12 mouse cellular contexts compared by ENCODE assay signal in genomic region chr6:37211545-37212247, GRCm38 (mm10).
DNase-seq lines count a peak whose midpoint lies in the region; ATAC-seq and TF ChIP-seq lines count a peak whose summit lies in the region.
"Had no signal": no experiment of that assay in that cellular context is flagged by ENCODE, and none has a peak within 500 bp of the region (broad histone marks: within the 10 kb centered on the region; RNA-seq: fewer than 3 reads in every experiment).

No protein-coding gene starts in this region.

- WGBS in limb, embryonic 12.5 days = 44% methylated on average over 9 of the region's 9 CpGs
- WGBS in limb, embryonic 10.5 days = 55% methylated on average over 9 of the region's 9 CpGs
- WGBS in hindbrain, postnatal 0 days = 15% methylated on average over 9 of the region's 9 CpGs
- WGBS in olfactory bulb, adult 2 months = 24% methylated on average over 9 of the region's 9 CpGs

- ATAC-seq in limb, embryonic 12.5 days (ENCODE audit: insufficient number of reproducible peaks, insufficient read depth, low FRiP score, low TSS enrichment, low read depth) = 0 out of 2 replicates have a peak, but pooled peaks have one; percentile 26
- ATAC-seq in hindbrain, postnatal 0 days = no peak

- H3K36me3 ChIP-seq in limb, embryonic 12.5 days = no peaks in the 10 kb centered on the region
- no peaks in the 10 kb centered on the region for H3K36me3 ChIP-seq in limb, embryonic 10.5 days
- H3K36me3 ChIP-seq in hindbrain, postnatal 0 days (ENCODE audit: insufficient read depth, low read length) = no peaks in the 10 kb centered on the region

- H3K4me1 ChIP-seq in limb, embryonic 12.5 days (replicated peaks) = peaks cover 43% of the 10 kb centered on the region
- H3K4me1 ChIP-seq in limb, embryonic 10.5 days = peaks cover 31% of the 10 kb centered on the region
- peaks cover 23% of the 10 kb centered on the region for H3K4me1 ChIP-seq in hindbrain, postnatal 0 days (ENCODE audit: insufficient read depth, low read length)
- peaks cover 52% of the 10 kb centered on the region for H3K4me1 ChIP-seq in olfactory bulb, adult 2 months (ENCODE audit: control insufficient read depth, insufficient read depth, low read length)

- TF ChIP-seq POLR2A in olfactory bulb, adult 2 months (IDR thresholded peaks at IDR 0.05; ENCODE audit: insufficient read depth, low read depth, low read length) = peak; percentile 29; the same call in 1 of the 2 replicates

- H3K9me3 ChIP-seq in limb, embryonic 12.5 days = no peaks in the 10 kb centered on the region
- H3K9me3 ChIP-seq in limb, embryonic 10.5 days (replicated peaks) = no peaks in the 10 kb centered on the region
- no peaks in the 10 kb centered on the region for H3K9me3 ChIP-seq in hindbrain, postnatal 0 days (ENCODE audit: low read length)

- peak overlapping the region; percentile 87 for H3K27ac ChIP-seq in limb, embryonic 12.5 days
- no peak overlapping the region; the same call in 1 of the 2 replicates for H3K27ac ChIP-seq in limb, embryonic 10.5 days
- peak overlapping the region; percentile 4; the same call in 1 of the 2 replicates for H3K27ac ChIP-seq in hindbrain, postnatal 0 days
- peak overlapping the region; percentile 57 for H3K27ac ChIP-seq in olfactory bulb, adult 2 months (ENCODE audit: insufficient read depth, low read depth, low read length)
- H3K27ac ChIP-seq: gastrocnemius, adult 2 months had no signal

- no peaks in the 10 kb centered on the region for H3K27me3 ChIP-seq in limb, embryonic 12.5 days
- no peaks in the 10 kb centered on the region for H3K27me3 ChIP-seq in limb, embryonic 10.5 days (ENCODE audit: low read depth, poor library complexity, severe bottlenecking)
- H3K27me3 ChIP-seq in hindbrain, postnatal 0 days (ENCODE audit: insufficient read depth, low read length) = no peaks in the 10 kb centered on the region

- no peak overlapping the region for H3K4me2 ChIP-seq in limb, embryonic 12.5 days
- no peak overlapping the region for H3K4me2 ChIP-seq in hindbrain, postnatal 0 days (ENCODE audit: low read depth, low read length)

- H3K9ac ChIP-seq in limb, embryonic 12.5 days (replicated peaks) = no peak overlapping the region
- no peak overlapping the region for H3K9ac ChIP-seq in hindbrain, postnatal 0 days (replicated peaks; ENCODE audit: low read length)

- peak; percentile 42 to 55 for DNase-seq in cerebellum, postnatal 10 days
- DNase-seq in cerebellum, postnatal 25 days = no peak
- DNase-seq in limb, embryonic 10.5 days (ENCODE audit: low spot score) = no peak
- no peak for DNase-seq in hindbrain, postnatal 0 days (ENCODE audit: low spot score)
- no peak for DNase-seq in adrenal gland, adult 18-20 months (ENCODE audit: low spot score in 2 of 2)
- no peak for DNase-seq in spleen, adult 18-20 months
- DNase-seq: adrenal gland, postnatal 10 days; cerebellum, postnatal 36 days; gastrocnemius, adult 2 months; lung, adult 18-20 months had no signal

- no peak overlapping the region for H3K4me3 ChIP-seq in limb, embryonic 12.5 days (replicated peaks)
- H3K4me3 ChIP-seq in limb, embryonic 10.5 days = no peak overlapping the region
- H3K4me3 ChIP-seq in hindbrain, postnatal 0 days (ENCODE audit: low read length) = no peak overlapping the region
- no peak overlapping the region for H3K4me3 ChIP-seq in olfactory bulb, adult 2 months (ENCODE audit: insufficient read depth, low read depth, low read length)
- H3K4me3 ChIP-seq: gastrocnemius, adult 2 months had no signal

- TF ChIP-seq CTCF in hindbrain, postnatal 0 days (IDR thresholded peaks at IDR 0.05; ENCODE audit: low read depth) = no peak
- no peak for TF ChIP-seq CTCF in olfactory bulb, adult 2 months (IDR thresholded peaks at IDR 0.05; ENCODE audit: insufficient read depth, low read depth, low read length)

Comparison
In these comparisons a context has a peak if more than half of its experiments do, and no peak if none do; other contexts are left out.
1. DNase-seq: peak in cerebellum, postnatal 10 days (2 of 2); none in cerebellum, postnatal 25 days (0 of 2), limb, embryonic 10.5 days (single experiment), hindbrain, postnatal 0 days (single experiment), adrenal gland, adult 18-20 months (0 of 2) and spleen, adult 18-20 months (0 of 2).